Mouse (Mus musculus) telencephalon, adult 2 months (tissue): Measurements from ENCODE around the gene Lrrn2.
A peak's percentile ranks its signal among the peaks of the same experiment; 100 is the strongest.

Experiments used
- DNase-seq: peaks from one replicate; pipeline ENCODE4 v3.0.0-alpha.2; 2011; ENCODE audit warnings: low read depth, low spot score

Lrrn2 gene

GRCm38 (mm10) chr1:132880161-132881005 lies at the start of gene Lrrn2:
TSS of gene Lrrn2 (plus strand) at chr1:132880273.
- DNase-seq: peak; percentile 62

GRCm38 (mm10) chr1:132831963-132832362 lies 48.1 kb upstream of the Lrrn2 start:
- no peak for DNase-seq

- no peak for DNase-seq
Measured at GRCm38 (mm10) chr1:132834037-132834436, 46.0 kb upstream of the Lrrn2 start.

GRCm38 (mm10) chr1:132836895-132837294 lies 43.2 kb upstream of the Lrrn2 start:
- DNase-seq: no peak

GRCm38 (mm10) chr1:132837691-132838090 lies 42.4 kb upstream of the Lrrn2 start:
- no peak for DNase-seq

DNA sequence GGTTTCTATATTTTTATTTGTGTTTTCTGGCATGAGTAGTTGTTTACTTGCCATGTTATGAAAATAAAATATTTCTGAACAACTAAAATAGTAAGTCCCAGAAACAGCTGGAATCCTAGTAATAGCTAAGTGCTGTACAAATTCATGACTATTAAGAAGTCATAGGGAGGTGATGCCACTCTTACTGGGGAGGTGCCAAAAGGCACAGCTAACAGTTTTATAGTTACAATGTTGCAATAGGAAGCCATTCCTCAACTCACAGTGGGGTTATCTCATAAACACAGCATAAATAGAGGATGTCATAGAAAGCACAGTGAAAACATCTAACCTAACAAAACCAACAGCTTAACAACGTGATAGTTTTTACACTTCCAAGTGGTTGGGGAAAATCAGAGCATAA lies 41.7 kb upstream of the Lrrn2 start:
- DNase-seq: no peak

DNA sequence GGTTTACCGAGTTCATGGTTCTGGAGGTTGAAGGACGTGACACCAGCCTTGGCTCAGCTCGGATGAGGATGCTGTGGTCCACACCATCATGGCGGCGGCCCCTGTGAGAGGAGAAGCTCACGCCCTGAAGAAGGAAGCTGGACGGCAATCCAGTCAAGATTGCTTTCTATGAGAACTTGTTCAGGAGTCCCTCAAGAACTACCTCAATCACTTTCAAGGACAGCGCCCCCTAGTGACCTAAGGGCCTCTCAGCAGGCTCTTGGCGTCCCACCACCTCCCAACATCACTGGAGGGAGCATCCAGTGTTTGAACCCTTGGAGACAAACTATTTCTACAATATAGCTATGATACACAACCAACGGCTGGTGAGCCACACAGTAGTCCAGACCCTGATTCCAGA lies 36.5 kb upstream of the Lrrn2 start:
- no peak for DNase-seq

GRCm38 (mm10) chr1:132844088-132844804 lies 35.8 kb upstream of the Lrrn2 start:
- DNase-seq: no peak

DNA sequence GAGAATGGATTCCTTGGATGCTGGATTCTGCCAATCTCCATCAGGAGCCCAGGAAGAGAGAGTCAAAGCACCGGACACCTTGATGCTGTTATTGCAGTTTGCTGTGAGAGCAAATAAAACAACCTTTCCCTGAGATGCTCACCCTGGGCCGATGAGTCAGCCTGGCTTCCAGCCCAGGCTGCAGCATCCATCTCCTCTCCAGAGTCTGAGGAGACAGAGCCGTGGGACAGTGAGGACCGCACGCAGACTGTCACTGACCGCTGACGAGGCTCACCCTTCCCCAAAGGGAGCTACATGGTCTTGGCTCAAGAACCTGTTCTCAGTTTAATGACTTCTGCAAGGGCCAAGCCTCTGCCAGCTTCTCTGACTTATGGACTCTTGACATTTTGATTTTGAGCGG lies 34.3 kb upstream of the Lrrn2 start:
- DNase-seq: no peak

GRCm38 (mm10) chr1:132850809-132851208 lies 29.3 kb upstream of the Lrrn2 start:
- no peak for DNase-seq

- DNase-seq: no peak
Measured at GRCm38 (mm10) chr1:132851296-132851695, 28.8 kb upstream of the Lrrn2 start.

GRCm38 (mm10) chr1:132851771-132852170 lies 28.3 kb upstream of the Lrrn2 start:
- DNase-seq: no peak

- peak; percentile 43 for DNase-seq
Measured at GRCm38 (mm10) chr1:132853312-132853711, 26.8 kb upstream of the Lrrn2 start.

GRCm38 (mm10) chr1:132858516-132859383 lies 21.3 kb upstream of the Lrrn2 start:
- DNase-seq: peak; percentile 64

DNA sequence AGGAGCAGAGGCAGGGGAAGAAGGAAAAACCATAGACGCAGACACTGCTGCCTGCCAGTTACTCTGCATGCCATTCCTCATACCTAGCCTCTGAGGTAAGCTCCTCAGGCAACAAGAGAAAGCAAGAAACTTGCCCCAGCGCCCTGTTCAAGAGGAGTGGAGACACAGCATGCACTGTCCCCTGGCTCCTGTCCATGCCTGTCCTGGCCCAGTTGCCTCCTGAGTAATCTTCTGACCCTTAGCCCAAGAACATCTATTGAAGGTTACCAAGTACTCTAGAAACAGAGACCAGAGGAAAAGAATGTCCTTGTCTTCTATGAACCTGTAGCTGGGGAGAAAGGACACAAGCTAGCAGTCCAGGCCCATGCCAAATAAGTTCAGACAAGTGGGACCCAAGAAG lies 15.9 kb upstream of the Lrrn2 start:
- no peak for DNase-seq

DNA sequence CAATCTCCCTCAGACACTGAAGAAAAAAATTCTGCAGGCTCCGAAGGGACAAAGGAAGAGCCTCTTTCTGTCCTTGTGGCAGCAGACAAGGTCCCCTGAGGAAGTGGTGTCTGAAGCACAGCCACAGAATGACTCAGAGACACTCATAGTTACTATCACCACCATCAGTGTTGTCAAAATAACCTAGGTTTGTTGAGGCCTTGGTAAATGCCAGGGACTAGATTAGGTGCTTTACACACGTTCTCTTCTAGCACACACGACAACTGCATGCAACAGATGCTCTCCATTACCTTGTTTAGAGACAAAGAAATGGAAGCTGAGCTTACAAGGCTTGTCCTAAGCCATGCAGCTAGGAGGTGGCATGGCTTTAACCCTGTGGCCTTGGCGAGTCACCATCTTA lies 14.5 kb upstream of the Lrrn2 start:
- DNase-seq: no peak

- DNase-seq: no peak
Measured at GRCm38 (mm10) chr1:132870327-132870726, 9.7 kb upstream of the Lrrn2 start.

DNA sequence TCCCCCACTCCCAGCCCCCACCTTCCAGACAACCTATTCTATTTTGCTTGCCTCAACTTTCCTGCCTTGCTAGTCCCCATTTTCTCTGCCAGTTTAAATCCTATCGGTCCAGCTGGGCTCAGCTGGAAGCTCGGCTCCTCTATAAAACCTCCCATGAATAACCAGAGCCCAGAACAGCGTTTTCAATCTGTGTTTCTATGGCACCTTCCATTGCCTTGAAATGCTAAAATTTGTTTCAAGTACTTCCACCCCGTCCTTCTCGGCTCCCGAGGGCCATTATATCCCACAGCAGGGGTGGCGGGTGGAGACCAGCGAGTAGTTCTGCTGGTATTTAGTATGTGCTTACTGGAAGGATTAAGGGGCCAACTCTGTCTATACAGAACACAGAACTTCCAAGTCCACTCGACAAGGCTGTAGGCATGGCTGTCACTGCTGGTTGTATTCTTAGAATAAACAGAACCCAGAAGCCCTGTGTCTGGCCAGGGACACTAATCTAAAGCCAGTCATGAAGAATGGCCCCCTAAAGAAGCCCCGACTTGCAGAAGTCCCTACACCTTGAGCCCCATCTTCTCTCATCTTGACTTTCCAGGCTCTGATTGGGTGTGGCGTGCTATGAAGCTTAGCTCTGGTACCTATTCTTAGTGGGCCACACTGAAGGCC lies 992 bp upstream of the Lrrn2 start:
- DNase-seq: no peak

- DNase-seq: no peak
Measured at GRCm38 (mm10) chr1:132879801-132880160, 292 bp upstream of the Lrrn2 start.

DNA sequence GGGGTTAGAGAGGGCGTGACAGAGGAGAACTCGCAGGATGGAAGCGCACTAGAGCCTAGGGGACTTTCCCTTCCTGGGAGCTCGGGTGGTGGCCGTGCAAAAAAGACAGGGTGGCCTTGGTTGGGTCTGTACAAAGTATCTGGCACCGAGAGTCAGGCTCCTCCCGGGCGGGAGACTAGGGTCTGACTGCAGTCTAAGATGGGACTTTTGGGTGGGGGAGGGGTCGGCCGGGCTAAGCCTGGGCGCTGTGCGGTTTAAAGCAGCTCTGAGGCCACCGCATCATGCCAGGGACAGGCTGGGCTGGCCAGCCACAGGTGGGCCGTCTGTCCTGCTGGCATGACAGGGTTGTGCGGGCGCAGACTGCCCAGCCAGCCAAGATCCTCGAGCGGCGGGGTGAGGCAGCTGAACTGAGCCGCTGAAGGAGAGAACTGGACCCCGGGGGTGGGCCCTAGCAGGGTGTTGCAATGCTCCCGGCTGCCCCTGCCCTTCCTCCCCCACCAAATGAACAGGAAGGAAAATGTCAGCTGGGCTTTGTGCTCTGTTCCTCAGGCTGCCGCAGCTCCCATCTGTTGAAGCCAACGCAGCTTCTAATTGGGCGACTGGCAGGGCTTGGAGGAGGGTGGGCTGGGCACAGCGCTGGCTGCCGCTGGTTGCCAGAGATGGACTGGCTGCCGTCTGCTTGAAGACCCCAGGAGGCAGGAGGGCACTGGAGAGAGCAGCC lies 1.1 kb downstream of the Lrrn2 start:
- DNase-seq: peak; percentile 60

DNA sequence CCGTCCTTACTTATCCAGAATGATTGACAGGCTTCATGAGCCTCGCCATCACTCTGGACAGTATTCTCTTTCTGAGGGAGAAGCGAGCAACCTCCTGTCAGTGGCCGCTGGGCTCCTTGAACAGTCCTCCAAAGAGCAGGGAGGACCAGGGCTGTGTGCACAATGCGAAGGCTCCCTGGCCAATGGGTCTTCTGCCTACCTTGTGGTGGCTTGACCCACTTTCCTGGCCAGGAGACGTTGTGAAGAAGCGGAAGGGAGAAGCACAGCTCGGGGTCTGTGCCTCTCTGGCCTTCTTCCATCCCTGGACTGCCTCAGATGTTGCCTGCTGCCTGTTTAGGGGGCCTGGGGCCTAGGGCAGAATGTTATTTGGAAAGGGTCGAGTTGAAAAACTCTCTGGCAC lies 1.8 kb downstream of the Lrrn2 start:
- no peak for DNase-seq
